Mouse (Mus musculus) effector memory CD4-positive, alpha-beta T cell, adult 7 months (primary cell): ENCODE results near the gene Creg2. TPM values are rescaled to one million over a fixed set of nuclear protein-coding genes. Genes with fewer than 3 reads are reported as not detected.

ENCODE experiments used
- polyA plus RNA-seq: library from polyadenylated mRNA; unstranded; fragments of 100-300 nt; shearing (Covaris generic); gene quantifications from one replicate; pipeline ENCODE4 v1.2.1, GENCODE M21; 2017

Creg2 gene
- not detected for polyA plus RNA-seq

GRCm38 (mm10) chr1:39651241-39651548 lies at the start of gene Creg2:
Creg2 (minus strand) TSS chr1:39651474.

GRCm38 (mm10) chr1:39577253-39577705 lies 74.0 kb downstream of the Creg2 start, which contains the start of gene Rnf149:
Rnf149 (minus strand) TSS chr1:39577405.

Other genes starting within 250 kb of the Creg2 start
- gene Tbc1d8, start 172.7 kb downstream of the Creg2 start, polyA plus RNA-seq = 1.7 TPM
- gene Cnot11, start 116.5 kb downstream of the Creg2 start, polyA plus RNA-seq = 34.2 TPM
- gene Rnf149, start 74.1 kb downstream of the Creg2 start, polyA plus RNA-seq = 19.1 TPM
- not detected for gene Rfx8, start 69.5 kb upstream of the Creg2 start, polyA plus RNA-seq
- not detected for gene Gm3646, start 153.9 kb upstream of the Creg2 start, polyA plus RNA-seq
- gene Map4k4, start 249.4 kb upstream of the Creg2 start, polyA plus RNA-seq = 76.7 TPM